Mouse (Mus musculus): ENCODE measurements around the gene Hmgxb4.

Gene Hmgxb4

GRCm38 (mm10) chr8:75078215-75078614 is 85.1 kb downstream of the Hmgxb4 start:
- 85% methylated on average over 1 of the region's 1 CpGs for WGBS

GRCm38 (mm10) chr8:75078851-75079250 is 85.7 kb downstream of the Hmgxb4 start:
- 97% methylated on average over 9 of the region's 9 CpGs for WGBS
